Mouse (Mus musculus): ENCODE measurements at regions not wholly inside any gene's neighbourhood (a gene's known extent, or its start where the extent isn't known, plus 50 kb on each side); places are given as distances from the start of the nearest gene placed in this dataset.

DNA sequence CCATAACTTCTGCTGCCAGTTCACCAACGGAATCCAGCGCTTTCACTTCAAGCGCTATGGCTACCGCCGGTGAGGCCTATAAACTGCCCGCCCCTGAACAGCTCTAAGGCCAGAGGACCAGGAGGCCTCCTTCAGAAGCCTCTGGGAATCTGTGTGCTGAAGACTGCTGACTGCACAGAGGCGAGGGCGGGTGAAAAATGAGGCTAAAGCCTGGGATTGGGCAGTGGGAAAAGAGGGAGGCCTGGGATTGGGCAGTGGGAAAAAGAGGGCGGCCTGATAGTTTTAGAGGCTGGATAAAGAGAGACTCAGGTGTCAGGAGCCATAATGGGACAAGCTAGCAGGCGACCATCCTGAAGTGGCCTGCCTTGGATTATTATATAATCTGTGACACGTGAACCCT, 80.8 kb downstream of the Plekhb2 start:
- H3K27me3 ChIP-seq (ENCODE audit: control insufficient read depth, insufficient read depth, low read length): no peaks in the 10 kb centered on the region
- H3K9ac ChIP-seq (ENCODE audit: low read depth, low read length): no peak overlapping the region
- H3K9me3 ChIP-seq (ENCODE audit: control insufficient read depth, low read length): peaks cover 18% of the 10 kb centered on the region
- no peaks in the 10 kb centered on the region for H3K4me1 ChIP-seq (ENCODE audit: control insufficient read depth, insufficient read depth, low read length)
- no peaks in the 10 kb centered on the region for H3K36me3 ChIP-seq (ENCODE audit: control insufficient read depth, insufficient read depth, low read length)
- H3K4me2 ChIP-seq (replicated peaks; ENCODE audit: low read depth, low read length): no peak overlapping the region
- ATAC-seq (ENCODE audit: low FRiP score, low TSS enrichment): no peak
- no peak overlapping the region for H3K27ac ChIP-seq (ENCODE audit: low read depth, low read length)
- WGBS: 92% methylated on average over 11 of the region's 11 CpGs
- no peak overlapping the region for H3K4me3 ChIP-seq (ENCODE audit: low read length)

GRCm38 (mm10) chr1:34943196-34943595, 93.4 kb downstream of the Plekhb2 start:
- no peaks in the 10 kb centered on the region for H3K27me3 ChIP-seq (ENCODE audit: control insufficient read depth, insufficient read depth, low read length)
- no peak overlapping the region for H3K4me3 ChIP-seq (ENCODE audit: low read length)
- 85% methylated on average over 1 of the region's 1 CpGs for WGBS
- no peak overlapping the region for H3K9ac ChIP-seq (ENCODE audit: low read depth, low read length)
- ATAC-seq (ENCODE audit: low FRiP score, low TSS enrichment): no peak
- H3K27ac ChIP-seq (ENCODE audit: low read depth, low read length): no peak overlapping the region
- no peak overlapping the region for H3K4me2 ChIP-seq (replicated peaks; ENCODE audit: low read depth, low read length)
- H3K36me3 ChIP-seq (ENCODE audit: control insufficient read depth, insufficient read depth, low read length): no peaks in the 10 kb centered on the region
- H3K4me1 ChIP-seq (ENCODE audit: control insufficient read depth, insufficient read depth, low read length): no peaks in the 10 kb centered on the region
- no peaks in the 10 kb centered on the region for H3K9me3 ChIP-seq (ENCODE audit: control insufficient read depth, low read length)

GRCm38 (mm10) chr1:34961633-34962507, 112.1 kb downstream of the Plekhb2 start:
- H3K9me3 ChIP-seq (ENCODE audit: control insufficient read depth, low read length): no peaks in the 10 kb centered on the region
- H3K27me3 ChIP-seq (ENCODE audit: control insufficient read depth, insufficient read depth, low read length): no peaks in the 10 kb centered on the region
- ATAC-seq (ENCODE audit: low FRiP score, low TSS enrichment): no peak
- no peak overlapping the region for H3K9ac ChIP-seq (ENCODE audit: low read depth, low read length)
- WGBS: 83% methylated on average over 19 of the region's 19 CpGs
- H3K27ac ChIP-seq (ENCODE audit: low read depth, low read length): no peak overlapping the region
- no peaks in the 10 kb centered on the region for H3K36me3 ChIP-seq (ENCODE audit: control insufficient read depth, insufficient read depth, low read length)
- no peak overlapping the region for H3K4me2 ChIP-seq (replicated peaks; ENCODE audit: low read depth, low read length)
- no peaks in the 10 kb centered on the region for H3K4me1 ChIP-seq (ENCODE audit: control insufficient read depth, insufficient read depth, low read length)
- no peak overlapping the region for H3K4me3 ChIP-seq (ENCODE audit: low read length)

DNA sequence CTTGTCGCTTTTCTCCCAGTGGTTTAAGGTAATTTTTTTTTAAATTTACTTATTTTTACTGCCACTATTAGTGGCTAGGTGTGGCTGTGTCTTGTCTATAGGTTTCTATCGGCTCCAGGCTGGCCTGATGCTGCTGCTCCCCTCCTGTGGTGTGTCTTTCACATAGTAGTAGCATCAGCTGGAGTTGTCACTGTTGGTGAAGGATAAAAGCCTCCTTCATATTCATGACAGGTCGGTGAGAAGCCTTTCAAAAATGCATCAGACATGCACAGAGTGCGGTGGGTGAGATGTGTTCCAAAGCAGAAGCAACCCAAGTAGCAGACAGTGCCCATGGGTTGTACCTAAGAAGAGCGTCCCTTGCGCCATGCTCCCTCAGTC, 112.7 kb downstream of the Plekhb2 start:
- no peak overlapping the region for H3K4me3 ChIP-seq (ENCODE audit: low read length)
- no peak overlapping the region for H3K27ac ChIP-seq (ENCODE audit: low read depth, low read length)
- no peak overlapping the region for H3K9ac ChIP-seq (ENCODE audit: low read depth, low read length)
- no peaks in the 10 kb centered on the region for H3K4me1 ChIP-seq (ENCODE audit: control insufficient read depth, insufficient read depth, low read length)
- no peaks in the 10 kb centered on the region for H3K36me3 ChIP-seq (ENCODE audit: control insufficient read depth, insufficient read depth, low read length)
- WGBS: 82% methylated on average over 6 of the region's 6 CpGs
- no peaks in the 10 kb centered on the region for H3K9me3 ChIP-seq (ENCODE audit: control insufficient read depth, low read length)
- ATAC-seq (ENCODE audit: low FRiP score, low TSS enrichment): no peak
- no peak overlapping the region for H3K4me2 ChIP-seq (replicated peaks; ENCODE audit: low read depth, low read length)
- no peaks in the 10 kb centered on the region for H3K27me3 ChIP-seq (ENCODE audit: control insufficient read depth, insufficient read depth, low read length)

DNA sequence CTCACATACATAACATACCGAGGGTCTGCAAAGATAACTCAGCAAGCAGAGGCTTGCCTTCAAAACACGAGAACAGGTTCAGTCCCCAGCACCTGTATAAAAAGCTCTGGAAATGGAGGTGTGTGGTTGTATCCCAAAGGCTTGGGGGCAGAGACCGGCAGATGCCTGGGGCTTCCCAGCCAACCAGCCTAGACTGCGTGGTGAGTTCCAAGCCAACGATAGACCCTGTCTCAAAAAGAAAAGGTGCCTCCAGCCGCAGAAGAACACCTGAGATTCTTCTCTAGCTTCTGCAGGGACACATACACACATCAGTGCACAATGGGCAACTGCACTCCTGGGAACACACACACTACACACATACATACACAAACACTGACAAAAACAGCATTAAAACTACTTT, 125.0 kb downstream of the Plekhb2 start:
- Histone ChIP-seq H3K9ac (ENCODE audit: low read depth, low read length) (no peak overlapping the region), H3K4me1 (ENCODE audit: control insufficient read depth, insufficient read depth, low read length) (no peaks in the 10 kb centered on the region), H3K27me3 (ENCODE audit: control insufficient read depth, insufficient read depth, low read length) (no peaks in the 10 kb centered on the region), H3K27ac (ENCODE audit: low read depth, low read length) (no peak overlapping the region), H3K9me3 (ENCODE audit: control insufficient read depth, low read length) (peaks cover 5% of the 10 kb centered on the region; the same call in 1 of the 2 replicates), H3K36me3 (ENCODE audit: control insufficient read depth, insufficient read depth, low read length) (no peaks in the 10 kb centered on the region), H3K4me3 (ENCODE audit: low read length) (no peak overlapping the region), H3K4me2 (replicated peaks; ENCODE audit: low read depth, low read length) (no peak overlapping the region)
- WGBS: 94% methylated on average over 6 of the region's 6 CpGs
- ATAC-seq (ENCODE audit: low FRiP score, low TSS enrichment): no peak

DNA sequence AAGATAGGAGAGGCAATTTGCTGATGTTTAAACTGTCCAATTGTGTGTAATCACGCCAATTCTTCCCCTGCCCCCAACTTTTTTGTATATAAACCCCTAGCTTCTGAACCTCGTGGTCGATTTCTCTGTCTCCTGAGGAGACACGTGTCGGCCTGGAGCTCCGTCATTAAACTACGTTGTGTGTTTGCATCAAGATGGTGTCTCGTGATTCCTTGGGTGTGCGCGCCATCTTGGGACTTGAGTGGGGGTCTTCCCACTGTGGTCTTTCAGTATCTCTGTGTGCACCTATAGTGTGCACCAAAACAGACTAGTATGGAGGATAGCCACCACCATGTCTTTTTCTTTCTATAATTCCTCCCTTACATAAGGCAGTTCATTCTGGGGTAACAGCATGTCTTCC, 128.4 kb downstream of the Plekhb2 start:
- Histone ChIP-seq H3K4me2 (replicated peaks; ENCODE audit: low read depth, low read length) (no peak overlapping the region), H3K27ac (ENCODE audit: low read depth, low read length) (no peak overlapping the region), H3K4me1 (ENCODE audit: control insufficient read depth, insufficient read depth, low read length) (no peaks in the 10 kb centered on the region), H3K27me3 (ENCODE audit: control insufficient read depth, insufficient read depth, low read length) (no peaks in the 10 kb centered on the region), H3K9ac (ENCODE audit: low read depth, low read length) (no peak overlapping the region), H3K4me3 (ENCODE audit: low read length) (no peak overlapping the region), H3K9me3 (ENCODE audit: control insufficient read depth, low read length) (peaks cover 5% of the 10 kb centered on the region; the same call in 1 of the 2 replicates), H3K36me3 (ENCODE audit: control insufficient read depth, insufficient read depth, low read length) (no peaks in the 10 kb centered on the region)
- ATAC-seq (ENCODE audit: low FRiP score, low TSS enrichment): no peak
- 92% methylated on average over 10 of the region's 10 CpGs for WGBS

DNA sequence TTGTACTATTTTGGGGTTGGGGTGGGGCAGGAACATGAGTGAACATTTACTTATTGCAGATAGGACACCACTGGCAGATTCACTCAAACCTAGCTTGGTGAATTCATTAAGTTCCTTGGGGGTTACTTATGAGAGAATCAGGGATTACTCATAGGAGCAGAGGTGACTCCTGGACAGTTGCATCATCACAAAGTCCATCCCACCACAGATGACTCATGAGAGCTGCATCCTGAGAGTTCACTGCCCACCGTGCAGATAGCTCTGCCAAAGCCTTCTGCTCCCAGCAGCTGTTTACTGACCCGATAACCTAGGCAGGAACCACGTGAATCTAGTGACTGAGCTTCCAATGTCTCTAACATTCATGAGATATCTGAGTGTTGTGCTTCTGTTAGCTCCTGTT, 129.6 kb downstream of the Plekhb2 start:
- 78% methylated on average over 3 of the region's 3 CpGs for WGBS
- peaks cover 5% of the 10 kb centered on the region; the same call in 1 of the 2 replicates for H3K9me3 ChIP-seq (ENCODE audit: control insufficient read depth, low read length)
- no peak overlapping the region for H3K4me2 ChIP-seq (replicated peaks; ENCODE audit: low read depth, low read length)
- no peaks in the 10 kb centered on the region for H3K4me1 ChIP-seq (ENCODE audit: control insufficient read depth, insufficient read depth, low read length)
- no peaks in the 10 kb centered on the region for H3K36me3 ChIP-seq (ENCODE audit: control insufficient read depth, insufficient read depth, low read length)
- H3K27ac ChIP-seq (ENCODE audit: low read depth, low read length): no peak overlapping the region
- H3K27me3 ChIP-seq (ENCODE audit: control insufficient read depth, insufficient read depth, low read length): no peaks in the 10 kb centered on the region
- H3K9ac ChIP-seq (ENCODE audit: low read depth, low read length): no peak overlapping the region
- H3K4me3 ChIP-seq (ENCODE audit: low read length): no peak overlapping the region
- ATAC-seq (ENCODE audit: low FRiP score, low TSS enrichment): no peak

DNA sequence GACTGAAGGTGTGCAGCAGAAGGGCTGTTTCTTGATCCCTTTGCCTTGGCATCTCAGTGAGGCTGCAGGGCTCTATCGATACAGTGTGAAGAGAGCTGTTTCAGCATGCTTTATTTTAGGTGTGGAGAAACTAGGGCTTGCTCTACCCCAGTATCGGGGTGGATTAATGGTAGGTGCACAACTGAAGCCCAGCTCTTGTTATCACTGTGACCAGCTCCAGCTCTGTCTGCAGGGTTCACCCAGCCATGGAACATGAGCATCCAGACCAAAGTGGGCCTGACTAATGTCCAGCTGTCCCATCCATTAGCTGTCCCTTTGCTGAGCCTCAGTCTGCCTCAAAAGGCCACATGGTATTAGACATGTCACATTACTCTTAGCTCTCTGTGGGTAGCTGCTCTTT, 132.2 kb downstream of the Plekhb2 start:
- Histone ChIP-seq H3K36me3 (ENCODE audit: control insufficient read depth, insufficient read depth, low read length) (no peaks in the 10 kb centered on the region), H3K27ac (ENCODE audit: low read depth, low read length) (no peak overlapping the region), H3K4me1 (ENCODE audit: control insufficient read depth, insufficient read depth, low read length) (no peaks in the 10 kb centered on the region), H3K9ac (ENCODE audit: low read depth, low read length) (no peak overlapping the region), H3K4me3 (ENCODE audit: low read length) (no peak overlapping the region), H3K9me3 (ENCODE audit: control insufficient read depth, low read length) (peaks cover 5% of the 10 kb centered on the region; the same call in 1 of the 2 replicates), H3K27me3 (ENCODE audit: control insufficient read depth, insufficient read depth, low read length) (no peaks in the 10 kb centered on the region), H3K4me2 (replicated peaks; ENCODE audit: low read depth, low read length) (no peak overlapping the region)
- ATAC-seq (ENCODE audit: low FRiP score, low TSS enrichment): no peak
- 94% methylated on average over 2 of the region's 2 CpGs for WGBS

DNA sequence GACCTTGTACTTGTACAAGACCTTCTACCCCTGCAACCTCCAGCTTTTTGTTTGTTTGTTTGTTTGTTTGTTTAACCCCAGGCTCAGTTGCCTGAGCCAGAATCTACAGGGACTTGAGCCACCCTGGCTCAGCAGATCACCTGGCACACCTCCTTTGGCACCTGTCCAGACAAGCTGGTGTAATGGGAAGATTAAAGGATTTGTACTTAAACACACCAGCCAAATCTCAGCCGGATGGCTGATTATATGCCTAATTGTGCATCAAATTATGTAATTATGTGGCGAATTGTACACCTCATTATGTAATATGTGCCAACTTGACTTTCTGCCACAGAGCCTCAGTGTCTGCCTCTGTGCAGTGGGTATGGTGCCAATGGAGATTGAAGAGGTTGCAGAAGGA, 133.2 kb downstream of the Plekhb2 start:
- H3K9me3 ChIP-seq (ENCODE audit: control insufficient read depth, low read length): peaks cover 5% of the 10 kb centered on the region; the same call in 1 of the 2 replicates
- H3K36me3 ChIP-seq (ENCODE audit: control insufficient read depth, insufficient read depth, low read length): no peaks in the 10 kb centered on the region
- no peak overlapping the region for H3K4me3 ChIP-seq (ENCODE audit: low read length)
- H3K27ac ChIP-seq (ENCODE audit: low read depth, low read length): no peak overlapping the region
- WGBS: 75% methylated on average over 2 of the region's 2 CpGs
- no peaks in the 10 kb centered on the region for H3K27me3 ChIP-seq (ENCODE audit: control insufficient read depth, insufficient read depth, low read length)
- ATAC-seq (ENCODE audit: low FRiP score, low TSS enrichment): no peak
- H3K4me2 ChIP-seq (replicated peaks; ENCODE audit: low read depth, low read length): no peak overlapping the region
- no peak overlapping the region for H3K9ac ChIP-seq (ENCODE audit: low read depth, low read length)
- no peaks in the 10 kb centered on the region for H3K4me1 ChIP-seq (ENCODE audit: control insufficient read depth, insufficient read depth, low read length)
